Mouse (Mus musculus) myocyte (in vitro differentiated cells): ENCODE data around the gene Ankdd1a. TPM values are rescaled to one million over a fixed set of nuclear protein-coding genes. Genes with fewer than 3 reads are reported as not detected.

Experiments
- H3K27me3 ChIP-seq: one replicate; pipeline ENCODE4 v1.6.1; 2011; ENCODE audit not compliant: control insufficient read depth, insufficient read depth, insufficient read length
- H3K36me3 ChIP-seq: one replicate; pipeline ENCODE4 v1.6.1; 2011; ENCODE audit not compliant: control insufficient read depth, insufficient read depth
- H3K4me2 ChIP-seq: one replicate; pipeline ENCODE4 v1.6.1; 2011; ENCODE audit warnings: low read depth, control low read depth
- H3K4me3 ChIP-seq: one replicate; pipeline ENCODE4 v1.5.1; 2011; ENCODE audit warnings: mild to moderate bottlenecking, control low read depth, moderate library complexity
- H3K79me2 ChIP-seq: one replicate; pipeline ENCODE4 v1.6.1; 2011; ENCODE audit not compliant: control insufficient read depth, insufficient read depth
- H3ac ChIP-seq: one replicate; pipeline ENCODE4 v1.6.1; 2011; ENCODE audit not compliant: control insufficient read depth, insufficient read length
- CEBPB ChIP-seq: IDR thresholded peaks from 2 replicates; pipeline ENCODE4 v1.6.1; 2011; ENCODE audit warnings: mild to moderate bottlenecking, moderate library complexity; ENCODE audit not compliant: poor library complexity, insufficient read depth, severe bottlenecking
- E2F4 ChIP-seq: IDR thresholded peaks from one replicate; pipeline ENCODE4 v1.6.1; 2011; ENCODE audit warnings: mild to moderate bottlenecking, control low read depth, moderate library complexity; ENCODE audit not compliant: insufficient read depth
- MAX ChIP-seq: IDR thresholded peaks from one replicate; pipeline ENCODE4 v1.6.1; 2011; ENCODE audit warnings: low read depth, mild to moderate bottlenecking, control low read depth
- MYOD1 ChIP-seq, 3 experiments: IDR thresholded peaks; one replicate each; pipeline ENCODE4 v1.6.1; 2011; ENCODE audit warnings: control low read depth in 2 of 3, low read depth in 2 of 3, mild to moderate bottlenecking in 2 of 3, moderate library complexity in 1 of 3; ENCODE audit not compliant: insufficient read length in 2 of 3, control insufficient read depth in 1 of 3
- MYOG ChIP-seq, 3 experiments: IDR thresholded peaks; one replicate each; pipeline ENCODE4 v1.6.1; 2011; ENCODE audit warnings: control low read depth in 2 of 3, low read depth in 2 of 3, mild to moderate bottlenecking in 2 of 3; ENCODE audit not compliant: insufficient read length in 2 of 3, control insufficient read depth in 1 of 3, insufficient read depth in 1 of 3
- POLR2A ChIP-seq: IDR thresholded peaks from one replicate; pipeline ENCODE4 v1.6.1; 2011; ENCODE audit warnings: low read depth, mild to moderate bottlenecking, control low read depth, moderate library complexity; ENCODE audit not compliant: insufficient read length
- POLR2AphosphoS2 ChIP-seq: IDR thresholded peaks from one replicate; pipeline ENCODE4 v1.6.1; 2011; ENCODE audit warnings: low read depth, control low read depth; ENCODE audit not compliant: insufficient read length
- REST ChIP-seq: IDR thresholded peaks from one replicate; pipeline ENCODE4 v1.6.1; 2011; ENCODE audit warnings: mild to moderate bottlenecking, control low read depth, moderate library complexity; ENCODE audit not compliant: insufficient read depth, insufficient read length
- SRF ChIP-seq: IDR thresholded peaks from one replicate; pipeline ENCODE4 v1.6.1; 2011; ENCODE audit warnings: low read depth; ENCODE audit not compliant: control insufficient read depth, insufficient read length
- TCF12 ChIP-seq: IDR thresholded peaks from one replicate; pipeline ENCODE4 v1.6.1; 2011; ENCODE audit warnings: mild to moderate bottlenecking, control low read depth; ENCODE audit not compliant: poor library complexity, insufficient read depth, severe bottlenecking
- TCF3 ChIP-seq: IDR thresholded peaks from one replicate; pipeline ENCODE4 v1.6.1; 2011; ENCODE audit warnings: low read depth, control low read depth; ENCODE audit not compliant: insufficient read length
- USF1 ChIP-seq: IDR thresholded peaks from one replicate; pipeline ENCODE4 v1.6.1; 2011; ENCODE audit warnings: low read depth, mild to moderate bottlenecking, control low read depth, moderate library complexity
- polyA plus RNA-seq: library from polyadenylated mRNA; unstranded; fragments of >200 nt; fragmentation: generic; extraction: Trizol; gene quantifications from one replicate; pipeline ENCODE4 v1.2.1, GENCODE M21; 2012; ENCODE audit warnings: missing spikeins

The Ankdd1a gene
- polyA plus RNA-seq, 1 experiment: 0.02 TPM

GRCm38 (mm10) chr9:65502146-65502545 lies 17.8 kb downstream of the Ankdd1a start:
- no peak for TF ChIP-seq TCF3
- TF ChIP-seq POLR2AphosphoS2: no peak
- TF ChIP-seq MYOG (IDR thresholded peaks at IDR 0.05; ENCODE audit: control insufficient read depth in 1 of 3, insufficient read depth in 1 of 3, insufficient read length in 2 of 3, low read depth in 2 of 3): no peak
- TF ChIP-seq REST: no peak
- no peak for TF ChIP-seq USF1
- TF ChIP-seq CEBPB: no peak
- no peak for TF ChIP-seq MAX
- TF ChIP-seq E2F4: no peak
- TF ChIP-seq MYOD1 (IDR thresholded peaks at IDR 0.05; ENCODE audit: control insufficient read depth in 1 of 3, insufficient read length in 2 of 3, low read depth in 2 of 3): no peak
- no peak for TF ChIP-seq POLR2A
- no peak for TF ChIP-seq TCF12
- TF ChIP-seq SRF: no peak
- Histone ChIP-seq H3K27me3 (no peaks in the 10 kb centered on the region), H3ac (no peak overlapping the region), H3K36me3 (no peaks in the 10 kb centered on the region), H3K4me2 (no peak overlapping the region), H3K79me2 (no peaks in the 10 kb centered on the region), H3K4me3 (no peak overlapping the region)

- Histone ChIP-seq H3ac (no peak overlapping the region), H3K27me3 (no peaks in the 10 kb centered on the region), H3K36me3 (no peaks in the 10 kb centered on the region), H3K4me3 (no peak overlapping the region), H3K4me2 (no peak overlapping the region), H3K79me2 (no peaks in the 10 kb centered on the region)
- TF ChIP-seq CEBPB (no peak), REST (no peak), USF1 (no peak), POLR2A (no peak), TCF3 (no peak), MYOG (IDR thresholded peaks at IDR 0.05; ENCODE audit: control insufficient read depth in 1 of 3, insufficient read depth in 1 of 3, insufficient read length in 2 of 3, low read depth in 2 of 3) (no peak), MYOD1 (IDR thresholded peaks at IDR 0.05; ENCODE audit: control insufficient read depth in 1 of 3, insufficient read length in 2 of 3, low read depth in 2 of 3) (no peak), SRF (no peak), MAX (no peak), POLR2AphosphoS2 (no peak), TCF12 (no peak), E2F4 (no peak)
These were observed 27.1 kb downstream of the Ankdd1a start for GRCm38 (mm10) chr9:65492851-65493250.

- Histone ChIP-seq H3ac (no peak overlapping the region), H3K79me2 (no peaks in the 10 kb centered on the region), H3K4me3 (no peak overlapping the region), H3K4me2 (no peak overlapping the region), H3K27me3 (no peaks in the 10 kb centered on the region), H3K36me3 (no peaks in the 10 kb centered on the region)
- no peak for TF ChIP-seq MAX
- no peak for TF ChIP-seq SRF
- TF ChIP-seq TCF12: no peak
- TF ChIP-seq MYOG (IDR thresholded peaks at IDR 0.05; ENCODE audit: control insufficient read depth in 1 of 3, insufficient read depth in 1 of 3, insufficient read length in 2 of 3, low read depth in 2 of 3): no peak
- TF ChIP-seq TCF3: no peak
These were observed 27.6 kb downstream of the Ankdd1a start for GRCm38 (mm10) chr9:65492351-65492750.

GRCm38 (mm10) chr9:65491476-65491875 lies 28.5 kb downstream of the Ankdd1a start:
- Histone ChIP-seq H3K79me2 (no peaks in the 10 kb centered on the region), H3K4me3 (no peak overlapping the region), H3K27me3 (no peaks in the 10 kb centered on the region), H3ac (no peak overlapping the region), H3K4me2 (no peak overlapping the region), H3K36me3 (no peaks in the 10 kb centered on the region)
- no peak for TF ChIP-seq MYOG (IDR thresholded peaks at IDR 0.05; ENCODE audit: control insufficient read depth in 1 of 3, insufficient read depth in 1 of 3, insufficient read length in 2 of 3, low read depth in 2 of 3)
- TF ChIP-seq SRF: no peak
- TF ChIP-seq MYOD1 (IDR thresholded peaks at IDR 0.05; ENCODE audit: control insufficient read depth in 1 of 3, insufficient read length in 2 of 3, low read depth in 2 of 3): no peak

GRCm38 (mm10) chr9:65480071-65480470 lies 39.9 kb downstream of the Ankdd1a start:
- TF ChIP-seq TCF3 (no peak), REST (no peak), MAX (no peak), MYOD1 (IDR thresholded peaks at IDR 0.05; ENCODE audit: control insufficient read depth in 1 of 3, insufficient read length in 2 of 3, low read depth in 2 of 3) (no peak), POLR2AphosphoS2 (no peak), SRF (no peak), E2F4 (no peak), CEBPB (no peak), USF1 (no peak), POLR2A (no peak)
- H3K79me2 ChIP-seq: no peaks in the 10 kb centered on the region
- no peak overlapping the region for H3K4me3 ChIP-seq
- H3ac ChIP-seq: no peak overlapping the region
- H3K36me3 ChIP-seq: peaks cover 31% of the 10 kb centered on the region
- no peak overlapping the region for H3K4me2 ChIP-seq
- no peaks in the 10 kb centered on the region for H3K27me3 ChIP-seq
